Mouse (Mus musculus) small intestine, adult 2 months (tissue): ENCODE results near the gene Taf10.

Experiments used
- CTCF ChIP-seq: fragments of 200-500 bp; IDR thresholded peaks from 2 replicates; pipeline ENCODE4 v1.5.1; 2012; ENCODE audit warnings: low read depth, mild to moderate bottlenecking, control low read depth, inconsistent platforms, low read length, moderate library complexity, mixed read lengths; ENCODE audit not compliant: insufficient replicate concordance, insufficient read length; ENCODE audit errors: extremely low read depth
- POLR2A ChIP-seq: fragments of 200-500 bp; IDR thresholded peaks from 2 replicates; pipeline ENCODE4 v1.6.1; 2012; ENCODE audit warnings: low read depth, mild to moderate bottlenecking, control low read depth, inconsistent platforms, low read length, moderate library complexity

DNA sequence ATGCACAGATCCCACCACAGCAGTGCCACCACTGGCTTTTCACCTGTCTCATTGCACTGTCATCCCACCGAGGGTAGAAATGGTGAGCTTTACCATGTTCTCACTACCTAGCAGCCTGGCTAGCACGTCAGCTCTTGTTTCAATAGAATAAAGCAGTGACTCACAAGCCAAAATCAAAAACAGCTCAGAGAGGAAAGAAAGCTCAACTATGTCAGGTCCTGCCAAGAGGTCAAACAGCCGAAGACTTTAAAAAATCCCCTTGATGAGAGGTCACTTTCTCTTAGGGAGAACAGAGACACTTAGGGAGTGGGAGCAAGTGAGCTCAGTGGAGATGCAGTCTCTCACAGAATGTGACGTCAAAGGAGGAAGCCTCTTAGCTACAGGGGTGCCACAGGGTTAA, 39.7 kb upstream of the Taf10 start:
- no peak for TF ChIP-seq POLR2A
- no peak for TF ChIP-seq CTCF
